Mouse (Mus musculus): ENCODE measurements around the gene Ptprm. TPM values are rescaled to one million over a fixed set of nuclear protein-coding genes. Genes with fewer than 3 reads are reported as not detected.

Gene Ptprm
- polyA plus RNA-seq, 1 experiment, result not detected

DNA sequence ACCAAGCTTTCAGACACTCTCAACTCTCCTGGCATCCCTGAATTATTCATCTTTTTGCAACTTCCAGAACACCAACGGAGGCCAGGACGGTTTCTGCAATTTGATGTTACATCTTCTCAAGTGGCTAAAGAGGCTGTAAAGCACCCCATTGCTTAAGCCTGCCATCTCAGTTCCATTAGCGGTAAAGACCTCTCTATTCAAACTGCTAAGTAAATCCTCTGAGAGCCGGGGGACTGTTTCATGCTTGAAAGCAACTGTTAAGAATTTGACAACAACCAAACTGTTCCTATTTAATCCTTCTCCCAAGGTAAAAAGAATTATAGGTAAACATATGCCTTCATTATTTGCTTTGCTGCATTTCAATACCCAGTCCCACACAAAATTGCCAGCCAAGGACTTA is 51.7 kb downstream of the Ptprm start:
- Histone ChIP-seq H3K27me3 (ENCODE audit: control insufficient read depth) (no peaks in the 10 kb centered on the region), H3K36me3 (ENCODE audit: control insufficient read depth) (no peaks in the 10 kb centered on the region), H3K4me1 (ENCODE audit: control insufficient read depth) (no peaks in the 10 kb centered on the region), H3K4me3 (replicated peaks) (no peak overlapping the region), H3K9me3 (ENCODE audit: control insufficient read depth, low read length) (no peaks in the 10 kb centered on the region)
- TF ChIP-seq TAL1 (IDR thresholded peaks at IDR 0.05; ENCODE audit: low read length), result no peak
- TF ChIP-seq GATA1 (IDR thresholded peaks at IDR 0.05; ENCODE audit: low read length), result no peak

DNA sequence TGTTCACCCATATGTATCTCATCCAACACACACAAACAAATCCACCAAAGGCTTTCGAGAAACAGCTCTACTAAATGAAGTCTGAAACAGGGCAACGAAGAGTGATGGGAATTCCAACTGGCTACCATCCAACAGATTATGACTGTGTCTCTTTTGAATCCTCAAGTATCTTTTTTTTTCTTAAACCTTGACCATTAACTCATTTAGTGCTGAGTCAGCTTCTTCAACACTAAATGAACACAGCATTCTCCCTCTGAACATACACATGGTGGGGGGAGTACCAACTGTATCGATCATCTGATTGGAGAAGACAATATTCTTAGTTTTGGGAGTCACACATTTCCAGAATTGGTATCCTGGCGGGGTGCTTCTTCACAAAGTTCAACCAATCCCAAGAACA is 52.2 kb downstream of the Ptprm start:
- no peaks in the 10 kb centered on the region for H3K36me3 ChIP-seq (ENCODE audit: control insufficient read depth)
- no peak overlapping the region for H3K4me3 ChIP-seq (replicated peaks)
- H3K9me3 ChIP-seq (ENCODE audit: control insufficient read depth, low read length), result no peaks in the 10 kb centered on the region
- no peaks in the 10 kb centered on the region for H3K4me1 ChIP-seq (ENCODE audit: control insufficient read depth)
- H3K27me3 ChIP-seq (ENCODE audit: control insufficient read depth), result no peaks in the 10 kb centered on the region
- TF ChIP-seq TAL1 (IDR thresholded peaks at IDR 0.05; ENCODE audit: low read length), result no peak
- no peak for TF ChIP-seq GATA1 (IDR thresholded peaks at IDR 0.05; ENCODE audit: low read length)

DNA sequence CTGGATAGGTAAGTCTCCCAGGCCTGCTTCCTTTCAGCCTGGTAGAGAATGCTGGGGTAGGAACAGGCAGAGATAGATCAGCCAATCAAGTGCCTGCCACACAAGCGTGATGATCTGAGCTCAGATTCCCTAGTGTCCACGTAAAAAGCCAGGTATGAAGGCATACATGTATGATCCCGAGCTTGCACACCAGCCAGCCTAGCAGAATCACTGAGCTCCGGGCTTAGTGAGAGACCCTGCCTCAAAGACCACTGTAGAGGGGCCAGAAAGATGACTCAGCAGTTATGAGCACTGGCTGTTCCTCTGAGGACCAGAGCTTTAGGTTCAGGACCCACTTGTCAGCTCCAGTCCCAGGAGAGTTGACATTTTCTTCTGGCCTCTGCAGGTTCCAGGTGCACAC is 52.9 kb downstream of the Ptprm start:
- TF ChIP-seq TAL1 (IDR thresholded peaks at IDR 0.05; ENCODE audit: low read length), result no peak
- TF ChIP-seq GATA1 (IDR thresholded peaks at IDR 0.05; ENCODE audit: low read length), result no peak
- Histone ChIP-seq H3K36me3 (ENCODE audit: control insufficient read depth) (no peaks in the 10 kb centered on the region), H3K4me3 (replicated peaks) (no peak overlapping the region), H3K27me3 (ENCODE audit: control insufficient read depth) (no peaks in the 10 kb centered on the region), H3K4me1 (ENCODE audit: control insufficient read depth) (no peaks in the 10 kb centered on the region), H3K9me3 (ENCODE audit: control insufficient read depth, low read length) (no peaks in the 10 kb centered on the region)

DNA sequence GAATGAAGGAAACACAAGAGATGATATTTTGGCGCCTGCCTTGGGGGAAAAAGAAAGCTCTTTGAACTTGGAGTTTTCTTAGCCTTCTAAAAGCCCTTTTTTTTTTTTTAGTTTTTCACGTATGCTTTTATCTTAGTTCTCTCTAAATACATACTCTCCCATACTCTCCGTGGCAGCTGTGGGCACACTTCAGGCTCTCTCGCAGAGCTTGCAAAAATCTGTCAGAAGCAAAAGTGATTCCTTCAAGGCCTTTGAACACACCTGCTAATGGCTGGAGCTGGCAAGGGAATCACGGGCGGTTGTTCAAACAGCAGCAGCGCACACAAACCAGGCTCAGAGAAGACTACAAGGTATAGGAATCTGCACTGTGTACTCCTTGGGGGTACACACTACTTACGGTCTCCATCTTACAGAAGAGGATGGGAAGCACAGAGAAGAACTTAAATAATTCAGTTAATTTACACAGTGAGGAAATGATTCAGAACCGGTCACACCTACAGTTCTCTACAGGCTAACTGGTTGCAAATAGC is 55.9 kb downstream of the Ptprm start:
- TF ChIP-seq TAL1 (IDR thresholded peaks at IDR 0.05; ENCODE audit: low read length) (no peak), GATA1 (IDR thresholded peaks at IDR 0.05; ENCODE audit: low read length) (no peak)

DNA sequence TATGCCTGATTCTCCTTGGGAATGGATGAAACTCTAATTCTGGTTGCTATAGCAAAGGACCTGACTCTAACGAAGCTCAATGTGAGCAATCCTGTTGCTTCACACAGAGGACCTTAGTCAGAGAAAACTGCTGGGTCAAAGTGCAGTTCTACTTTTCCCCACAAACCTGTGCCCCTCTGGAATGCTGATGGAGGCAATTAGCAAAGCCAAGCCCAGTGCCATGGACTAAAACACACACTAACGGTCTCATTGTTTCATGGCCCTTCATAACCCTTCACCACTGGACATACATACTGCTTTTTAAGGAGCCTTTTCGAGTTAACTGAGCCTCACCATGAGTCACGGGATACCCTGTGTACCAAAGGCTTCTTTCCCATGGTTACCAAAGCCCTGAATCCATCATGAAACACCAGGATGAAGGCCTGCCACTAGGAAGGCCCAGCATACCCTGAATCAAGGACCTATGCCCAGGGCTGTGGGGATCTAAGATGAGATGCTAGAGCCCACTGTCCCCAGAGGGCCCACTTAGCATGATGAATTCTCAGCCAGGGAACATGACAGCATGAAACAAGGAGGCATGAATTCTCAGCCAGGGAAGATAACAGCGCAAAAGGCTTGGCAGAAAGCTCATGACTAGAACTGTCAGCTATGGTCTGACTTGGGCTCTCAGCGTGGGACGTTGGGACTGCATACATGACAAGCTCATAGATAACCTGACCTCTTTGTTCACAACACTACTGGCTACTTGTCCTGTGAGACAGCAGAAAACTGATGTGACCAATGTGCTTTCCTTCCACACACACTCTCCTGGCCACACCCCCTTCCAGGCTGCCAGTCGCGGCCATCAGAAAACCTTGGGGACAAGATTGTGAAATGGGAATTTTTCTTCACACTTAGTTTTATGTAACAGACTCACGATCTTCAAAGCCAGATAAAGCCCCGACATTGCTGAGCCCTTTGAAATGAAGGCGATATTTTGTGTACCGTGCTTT is 57.4 kb downstream of the Ptprm start:
- Histone ChIP-seq H3K9me3 (ENCODE audit: control insufficient read depth, low read length) (no peaks in the 10 kb centered on the region), H3K4me3 (replicated peaks) (no peak overlapping the region)
- TF ChIP-seq TAL1 (IDR thresholded peaks at IDR 0.05; ENCODE audit: low read length), result no peak
- no peak for TF ChIP-seq GATA1 (IDR thresholded peaks at IDR 0.05; ENCODE audit: low read length)

More for the DNA sequence above, 55.9 kb downstream of the Ptprm start:
- no peaks in the 10 kb centered on the region for H3K9me3 ChIP-seq (ENCODE audit: control insufficient read depth, low read length)
- H3K4me1 ChIP-seq (ENCODE audit: control insufficient read depth), result no peaks in the 10 kb centered on the region
- no peaks in the 10 kb centered on the region for H3K27me3 ChIP-seq (ENCODE audit: control insufficient read depth)
- no peak overlapping the region for H3K4me3 ChIP-seq (replicated peaks)
- H3K36me3 ChIP-seq (ENCODE audit: control insufficient read depth), result no peaks in the 10 kb centered on the region

DNA sequence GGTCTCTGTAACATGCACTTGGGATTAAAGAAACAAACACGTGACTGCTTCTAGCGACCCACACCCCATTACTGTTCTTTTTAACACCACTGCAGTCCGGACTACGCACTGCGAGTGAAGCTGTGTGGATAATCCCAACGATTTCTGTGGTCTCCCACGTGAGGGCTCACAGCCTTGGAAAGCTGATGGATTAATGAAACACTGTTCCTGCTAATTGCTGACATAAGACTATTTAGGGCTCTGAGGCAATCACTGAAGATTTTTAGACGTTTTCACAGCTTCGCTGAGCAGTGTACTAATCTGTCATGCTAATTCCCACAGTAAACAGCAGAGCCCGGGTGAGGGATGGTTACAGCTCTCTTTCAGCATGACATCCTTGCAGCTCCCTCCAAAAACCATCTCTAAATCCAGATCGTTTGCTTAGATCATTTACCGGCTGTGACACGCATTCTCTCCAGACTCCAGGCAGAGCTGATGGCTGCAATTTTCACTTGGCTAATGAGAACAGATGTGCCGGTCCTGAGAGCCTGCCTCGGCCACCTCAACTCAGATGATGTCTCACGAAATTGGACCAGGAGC is 63.5 kb downstream of the Ptprm start:
- TF ChIP-seq TAL1 (IDR thresholded peaks at IDR 0.05; ENCODE audit: low read length) (no peak), GATA1 (IDR thresholded peaks at IDR 0.05; ENCODE audit: low read length) (no peak)
- H3K4me1 ChIP-seq (ENCODE audit: control insufficient read depth), result no peaks in the 10 kb centered on the region
- H3K9me3 ChIP-seq (ENCODE audit: control insufficient read depth, low read length), result no peaks in the 10 kb centered on the region
- H3K4me3 ChIP-seq (replicated peaks), result no peak overlapping the region
- H3K36me3 ChIP-seq (ENCODE audit: control insufficient read depth), result no peaks in the 10 kb centered on the region
- H3K27me3 ChIP-seq (ENCODE audit: control insufficient read depth), result no peaks in the 10 kb centered on the region

More for the DNA sequence above, 57.4 kb downstream of the Ptprm start:
- H3K36me3 ChIP-seq (ENCODE audit: control insufficient read depth), result no peaks in the 10 kb centered on the region
- no peaks in the 10 kb centered on the region for H3K27me3 ChIP-seq (ENCODE audit: control insufficient read depth)
- no peaks in the 10 kb centered on the region for H3K4me1 ChIP-seq (ENCODE audit: control insufficient read depth)

DNA sequence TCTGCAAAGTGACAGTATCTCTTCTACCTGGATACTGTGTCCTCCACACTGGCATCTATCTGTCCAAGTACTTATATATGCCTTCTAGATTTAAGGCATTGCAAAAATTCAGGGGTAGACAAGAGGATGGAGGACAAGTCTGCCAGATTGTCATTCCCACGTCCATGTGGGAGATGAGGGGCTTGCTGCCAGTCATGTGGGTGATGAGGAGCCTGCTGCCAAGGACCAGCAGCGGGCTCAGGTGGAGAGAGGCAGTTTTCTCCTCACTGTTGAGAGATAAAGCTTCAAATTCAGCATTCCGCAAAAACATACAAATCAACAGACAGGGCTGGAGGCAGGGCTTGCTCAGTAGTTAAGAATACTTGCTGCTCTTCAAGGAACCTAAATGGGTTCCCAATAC is 66.8 kb downstream of the Ptprm start:
- no peaks in the 10 kb centered on the region for H3K9me3 ChIP-seq (ENCODE audit: control insufficient read depth, low read length)
- no peak overlapping the region for H3K4me3 ChIP-seq (replicated peaks)
- H3K4me1 ChIP-seq (ENCODE audit: control insufficient read depth), result no peaks in the 10 kb centered on the region
- H3K27me3 ChIP-seq (ENCODE audit: control insufficient read depth), result no peaks in the 10 kb centered on the region
- H3K36me3 ChIP-seq (ENCODE audit: control insufficient read depth), result no peaks in the 10 kb centered on the region
- TF ChIP-seq GATA1 (IDR thresholded peaks at IDR 0.05; ENCODE audit: low read length) (no peak), TAL1 (IDR thresholded peaks at IDR 0.05; ENCODE audit: low read length) (no peak)

GRCm38 (mm10) chr17:67281640-67282170 is 72.6 kb downstream of the Ptprm start:
- peaks cover 5% of the 10 kb centered on the region; the same call in 1 of the 2 replicates for H3K9me3 ChIP-seq (ENCODE audit: control insufficient read depth, low read length)
- no peak overlapping the region for H3K4me3 ChIP-seq (replicated peaks)
- H3K36me3 ChIP-seq (ENCODE audit: control insufficient read depth), result no peaks in the 10 kb centered on the region

More at GRCm38 (mm10) chr17:67281640-67282170, 72.6 kb downstream of the Ptprm start:
- no peaks in the 10 kb centered on the region for H3K4me1 ChIP-seq (ENCODE audit: control insufficient read depth)
- TF ChIP-seq TAL1 (IDR thresholded peaks at IDR 0.05; ENCODE audit: low read length), result no peak
- no peak for TF ChIP-seq GATA1 (IDR thresholded peaks at IDR 0.05; ENCODE audit: low read length)
- no peaks in the 10 kb centered on the region for H3K27me3 ChIP-seq (ENCODE audit: control insufficient read depth)
